Mouse (Mus musculus) cerebellum, adult 8-10 months (tissue): ENCODE data around the gene Fbxl4.
"Not testable (repeated sequence)": the region's sequence is repeated elsewhere in the genome, so short reads cannot be mapped to it uniquely, and the experiment has no call there.

Experiments
- DNase-seq: peaks from one replicate; pipeline ENCODE4 v3.0.0; 2022

Fbxl4 gene

DNA sequence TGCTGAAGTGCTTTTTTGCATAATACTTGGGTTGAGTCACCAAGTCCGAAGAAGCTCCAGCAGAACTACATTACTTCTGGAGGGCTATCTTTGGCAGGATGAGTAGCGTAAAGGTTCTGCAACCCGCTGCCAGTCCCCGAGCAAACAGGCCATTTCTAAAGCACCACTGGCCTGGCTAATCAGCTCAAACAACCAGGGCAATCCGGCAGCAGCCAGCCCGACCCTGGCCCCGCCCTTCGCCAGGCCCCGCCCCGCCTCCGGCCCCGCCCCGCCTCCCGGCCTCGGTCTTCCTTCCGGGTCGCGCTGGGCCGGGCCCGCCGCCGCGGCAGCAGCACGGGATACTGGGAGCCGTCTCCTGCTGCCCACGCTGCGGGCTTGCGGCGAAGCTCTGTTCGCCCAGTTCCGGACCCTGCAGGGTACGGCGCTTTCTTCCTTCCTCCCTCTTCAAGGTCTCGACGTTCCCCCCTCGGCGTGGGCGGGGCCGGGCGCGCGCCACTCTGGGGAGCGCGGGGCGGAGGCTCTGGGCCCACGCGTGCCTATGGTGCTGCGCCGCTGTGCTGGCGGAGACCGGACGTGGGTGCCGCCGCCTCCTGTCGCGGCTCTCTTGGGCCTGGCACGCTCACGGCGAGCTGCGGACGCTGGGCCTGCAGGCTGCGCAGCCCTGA, at the start of gene Fbxl4:
TSS of gene Fbxl4 (plus strand) at position 278 of the 665 bp plus-strand sequence.
- peak; percentile 82 for DNase-seq

DNA sequence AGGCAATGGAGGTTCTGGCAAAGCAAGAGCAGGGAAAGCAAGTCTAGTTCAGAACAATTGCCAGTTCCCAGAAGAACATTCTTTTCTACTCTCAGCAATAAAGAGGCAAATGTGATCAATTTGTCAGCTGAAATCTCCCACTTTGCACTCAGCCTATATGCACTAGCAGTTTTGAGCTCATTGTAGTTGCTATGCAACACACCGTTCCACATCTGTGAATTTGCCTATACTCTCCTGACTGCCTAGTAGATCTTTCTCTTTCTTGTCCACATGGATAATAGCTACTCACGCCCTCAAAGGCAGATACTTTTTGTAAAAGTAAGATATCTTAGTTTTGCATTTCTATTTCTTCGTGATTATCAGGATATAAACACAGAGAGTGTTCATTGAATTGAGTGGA, 42.8 kb upstream of the Fbxl4 start:
- DNase-seq, result no peak

DNA sequence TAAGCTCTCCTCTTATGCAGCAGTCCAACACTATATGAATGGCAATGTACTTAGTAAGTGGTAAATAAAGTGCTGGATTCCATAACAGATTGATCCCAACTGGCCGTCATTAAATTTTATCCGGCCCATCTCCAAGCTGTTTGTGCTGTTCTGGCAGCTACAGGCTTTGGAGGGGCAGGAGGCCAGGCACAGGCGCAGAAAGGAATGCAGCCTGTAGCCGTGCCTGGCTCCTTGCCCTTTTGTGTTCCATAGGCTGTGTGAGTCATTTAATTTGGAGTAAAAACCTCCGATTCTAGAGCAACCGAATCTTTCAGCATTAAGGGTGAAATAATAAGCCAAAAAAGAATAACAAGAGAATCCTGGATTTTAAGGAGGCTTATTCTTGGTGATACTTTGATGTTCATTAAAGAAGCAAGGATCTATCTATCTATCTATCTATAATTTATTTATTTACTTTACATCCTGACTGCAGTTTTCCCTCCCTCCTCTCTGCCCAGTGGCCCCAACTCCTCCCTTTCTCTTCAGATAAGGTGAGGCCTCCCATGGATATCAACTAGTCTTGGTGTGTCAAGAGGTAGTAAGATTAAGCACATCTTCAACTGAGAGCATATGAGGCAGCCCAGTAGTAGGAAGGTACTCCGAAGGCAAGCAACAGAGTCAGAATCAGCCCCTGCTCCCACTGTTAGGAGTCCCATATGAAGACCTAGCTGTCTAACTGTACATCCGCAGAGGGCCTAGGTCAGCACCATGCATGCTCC, 14.3 kb upstream of the Fbxl4 start:
- no peak for DNase-seq

DNA sequence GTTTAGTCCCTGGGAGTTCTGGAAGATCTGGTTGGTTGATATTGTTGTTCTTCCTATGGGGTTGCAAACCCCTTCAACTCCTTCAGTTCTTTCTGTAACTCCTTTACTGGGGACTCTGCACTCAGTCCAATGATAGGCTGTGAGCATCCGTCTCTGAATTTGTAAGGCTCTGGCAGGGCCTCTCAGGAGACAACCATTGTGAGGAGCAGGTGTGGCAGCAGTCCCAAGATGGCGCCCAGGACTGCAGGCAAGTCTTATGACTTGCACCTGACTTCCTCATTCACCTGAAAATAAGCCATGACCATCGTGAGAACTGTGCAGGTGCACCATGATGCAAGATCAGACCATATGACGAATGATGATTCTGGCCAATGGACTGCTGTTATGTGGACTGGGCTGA, 8.3 kb upstream of the Fbxl4 start:
- DNase-seq, result not testable (repeated sequence)

DNA sequence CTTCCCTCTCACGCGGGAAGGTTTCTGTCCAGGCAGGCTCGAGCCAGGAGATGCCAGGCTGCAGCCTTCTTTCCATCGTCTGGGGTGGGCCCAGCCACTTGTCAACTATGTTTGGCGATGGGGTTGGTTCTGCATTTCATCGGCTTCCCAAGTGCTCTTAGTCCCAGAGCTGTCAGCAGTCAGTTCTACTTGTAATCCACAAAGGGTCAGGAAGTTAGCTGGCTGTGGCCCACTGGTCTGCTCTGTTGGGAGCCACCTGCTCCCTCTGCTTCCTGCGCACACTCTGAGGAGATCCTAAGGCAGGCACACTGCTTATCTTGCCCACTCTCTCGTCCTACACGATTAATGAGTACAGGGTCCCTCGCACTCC, 573 bp downstream of the Fbxl4 start:
- no peak for DNase-seq

DNA sequence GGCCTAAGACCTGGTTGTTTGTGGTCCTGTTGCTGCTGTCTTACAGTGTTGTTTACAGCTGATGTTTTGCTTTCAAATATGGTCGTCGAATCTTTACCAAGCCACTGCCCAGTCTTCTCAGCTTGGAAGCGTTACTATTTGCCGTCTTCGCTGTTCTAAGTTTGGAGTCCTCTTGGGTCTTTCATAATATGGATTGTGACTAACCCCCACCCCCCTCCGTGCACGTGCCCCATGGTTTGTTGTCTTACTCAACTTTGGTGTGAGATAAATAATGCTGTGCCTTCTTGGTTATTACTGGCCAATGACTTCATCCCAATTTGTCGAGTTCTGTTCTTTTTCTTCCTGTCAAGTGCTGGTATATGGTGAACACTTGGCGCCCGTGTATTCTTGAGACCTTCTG, 1.1 kb downstream of the Fbxl4 start:
- no peak for DNase-seq

DNA sequence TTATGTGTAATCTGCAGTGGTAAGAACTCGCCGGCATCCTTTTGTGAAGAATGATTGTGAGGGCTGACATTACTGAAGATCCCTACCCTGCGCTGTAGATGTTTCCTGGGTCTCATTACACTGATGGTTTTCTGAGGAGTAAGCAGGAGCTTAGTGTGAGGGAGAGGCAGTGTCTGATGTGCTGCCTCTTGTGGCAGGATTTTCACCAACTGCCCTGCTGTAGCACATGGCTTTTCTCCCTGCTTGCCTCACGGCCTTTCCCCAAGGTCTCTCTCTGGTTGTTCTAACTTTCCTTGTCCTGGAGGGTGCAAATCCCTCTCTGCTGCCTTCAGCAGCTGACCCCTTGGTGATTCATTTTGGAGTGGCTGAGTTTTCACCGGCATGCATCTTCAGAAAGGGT, 10.0 kb downstream of the Fbxl4 start:
- DNase-seq, result no peak

DNA sequence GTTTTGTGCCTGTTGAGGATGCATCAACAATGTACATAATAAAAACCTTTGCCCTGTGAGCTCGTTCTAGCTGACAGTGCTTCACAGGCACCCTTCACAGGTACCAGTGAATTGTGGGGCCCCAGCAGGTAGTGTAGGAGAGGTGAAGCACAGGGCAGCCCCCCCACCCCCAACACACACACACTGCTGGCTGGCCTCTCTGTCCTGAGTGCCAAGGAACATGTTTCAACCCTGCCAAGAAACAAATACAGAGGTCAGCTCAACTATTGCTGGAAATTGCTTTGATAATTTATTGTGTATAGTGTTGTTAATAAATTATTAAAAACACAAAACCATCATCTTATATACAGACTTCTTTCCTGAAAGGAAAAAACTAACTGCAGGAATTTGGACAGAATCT, 21.2 kb downstream of the Fbxl4 start:
- no peak for DNase-seq

DNA sequence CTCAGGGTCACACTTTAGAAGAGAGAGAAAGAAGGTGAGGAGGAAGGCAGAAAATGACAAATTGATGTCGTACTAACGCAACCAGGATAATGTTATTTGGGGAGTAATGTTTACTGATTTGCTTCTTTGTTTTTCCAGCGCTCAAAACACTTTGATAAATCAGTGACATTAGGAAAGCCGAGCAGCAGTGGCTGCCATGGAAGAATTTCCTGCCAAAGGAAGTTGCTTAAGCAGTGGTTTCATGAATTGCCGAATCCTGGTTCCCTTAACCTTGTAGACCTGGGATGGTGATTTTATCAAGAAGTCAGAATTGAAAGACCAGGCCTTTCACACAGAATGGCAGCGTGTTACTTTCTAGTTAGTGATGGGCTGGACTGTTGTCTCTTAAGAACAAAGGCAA, 23.3 kb downstream of the Fbxl4 start:
- DNase-seq, result no peak

DNA sequence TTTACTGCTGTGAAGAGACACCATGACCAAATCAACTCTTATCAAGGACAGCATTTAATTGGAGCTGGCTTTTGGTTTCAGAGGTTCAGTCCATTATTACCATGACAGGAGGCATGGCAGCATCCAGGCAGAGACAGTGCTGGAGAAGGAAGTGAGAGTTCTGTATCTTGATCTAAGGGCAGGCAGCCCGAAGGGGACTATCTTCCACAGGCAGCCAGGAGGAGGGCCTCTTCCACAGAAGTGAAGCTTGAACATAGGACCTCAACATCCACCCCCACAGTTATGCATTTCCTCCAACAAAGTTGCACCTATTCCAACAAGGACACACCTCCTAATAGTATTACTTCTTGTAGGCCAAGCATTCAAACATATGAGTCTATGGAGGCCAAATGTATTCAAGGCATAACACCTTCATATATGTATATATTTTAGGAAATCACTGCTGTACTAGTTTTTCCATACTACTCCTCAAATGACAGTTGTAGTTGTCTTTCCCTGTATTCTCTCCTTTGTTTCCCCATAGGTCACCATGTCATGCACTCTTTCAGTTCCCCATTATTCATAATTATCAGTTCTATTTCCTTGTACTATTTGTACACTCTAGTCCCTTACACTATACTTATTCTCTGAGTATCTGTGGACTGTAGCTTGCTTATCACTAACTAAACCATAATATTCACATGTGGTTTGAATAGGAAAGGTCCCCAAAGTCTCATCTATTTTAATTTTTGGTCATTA, 26.4 kb downstream of the Fbxl4 start:
- no peak for DNase-seq

DNA sequence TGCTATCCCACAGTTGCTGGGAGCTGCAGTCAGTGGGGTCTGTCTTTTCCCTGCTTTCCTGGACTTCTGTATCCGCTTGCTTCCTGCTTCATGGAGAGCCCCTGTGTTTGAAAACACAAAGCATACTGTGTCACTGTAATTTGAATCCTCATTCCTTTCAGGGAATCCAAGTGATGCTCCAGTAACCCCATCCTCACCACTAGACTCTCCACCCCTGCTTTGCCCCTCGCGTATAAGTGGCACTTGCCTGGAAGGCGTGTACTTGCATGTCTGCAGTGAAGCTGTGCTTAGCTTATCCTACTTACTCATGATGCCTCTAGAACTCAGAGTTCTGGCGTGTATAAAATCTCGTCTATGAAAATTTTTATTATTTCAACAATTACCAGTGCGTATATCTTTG, 32.7 kb downstream of the Fbxl4 start:
- DNase-seq, result no peak

DNA sequence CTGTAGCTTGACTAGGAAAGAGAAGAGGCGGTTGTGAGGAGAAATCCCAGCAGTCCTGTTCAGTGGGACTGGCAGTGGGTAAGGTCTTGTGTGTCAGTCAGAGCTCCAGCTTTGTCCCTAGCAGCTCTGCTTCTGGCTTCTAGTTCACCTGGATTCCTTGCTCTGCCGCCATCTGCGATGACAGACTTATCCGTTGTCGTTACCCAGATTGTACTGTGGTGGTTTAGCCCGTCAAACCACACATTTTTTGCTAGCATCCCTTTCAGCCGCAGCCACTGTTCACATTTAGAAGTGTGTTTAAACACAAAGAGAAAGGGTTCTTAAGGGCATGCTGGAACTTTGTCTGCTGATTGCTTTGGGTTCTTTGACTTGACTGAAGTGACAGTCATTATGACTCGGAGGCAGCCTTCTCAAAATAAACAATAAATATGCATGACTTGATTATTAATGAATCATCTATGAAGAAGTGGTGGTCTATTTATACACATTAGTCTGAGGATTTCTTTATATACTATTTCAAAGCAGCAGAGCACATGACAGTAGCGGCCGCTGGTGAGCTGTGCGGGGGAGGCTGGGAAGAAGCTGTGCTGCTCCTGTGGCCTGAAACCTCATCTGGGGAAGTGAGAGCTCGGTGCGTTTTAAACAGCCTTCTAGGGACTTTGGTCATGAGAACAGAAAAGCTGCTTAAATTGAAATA, 35.6 kb downstream of the Fbxl4 start:
- DNase-seq, result no peak

DNA sequence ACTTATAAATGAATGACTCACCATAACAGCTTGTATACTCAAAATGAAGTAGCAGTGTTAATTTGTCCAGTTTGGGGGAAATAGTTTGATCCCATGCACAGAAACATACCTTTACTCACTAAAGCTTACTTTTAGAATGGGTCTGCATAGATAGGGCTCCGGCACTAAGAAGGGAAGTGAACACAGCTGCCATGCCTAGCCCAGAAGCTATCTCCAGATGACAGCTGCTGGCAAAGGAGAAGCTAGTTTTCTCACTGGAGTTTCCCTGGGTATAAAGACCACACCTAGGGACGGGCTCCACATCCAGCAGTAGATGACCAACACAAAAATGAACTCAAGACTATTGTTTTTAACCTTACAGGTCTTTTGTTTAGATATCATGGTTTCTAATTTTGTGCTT, 38.1 kb downstream of the Fbxl4 start:
- no peak for DNase-seq

DNA sequence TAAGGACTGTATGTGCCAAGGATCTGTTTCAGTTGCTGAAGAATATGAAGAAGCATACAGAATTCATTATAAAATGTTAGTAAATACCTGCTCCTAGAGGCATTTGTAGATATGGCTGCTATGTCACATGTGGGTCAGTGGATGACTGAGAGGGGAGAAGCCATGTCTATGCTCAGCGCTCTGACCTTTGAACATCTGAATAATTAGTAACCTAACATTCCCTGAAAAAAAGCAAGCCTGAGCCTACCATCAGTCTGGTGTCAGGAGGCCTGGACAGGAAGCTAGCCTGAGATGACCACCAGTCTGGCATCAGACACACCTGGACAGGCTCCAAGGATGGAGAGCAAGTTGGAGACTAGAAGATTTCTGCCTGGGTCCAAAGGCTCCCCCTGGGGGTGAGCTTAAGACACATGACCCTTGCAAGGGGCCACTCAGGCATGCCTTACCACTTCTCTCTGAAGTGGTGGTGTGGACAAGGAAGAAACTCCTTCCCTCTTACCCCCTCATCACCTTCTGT, 39.2 kb downstream of the Fbxl4 start:
- DNase-seq, result no peak

DNA sequence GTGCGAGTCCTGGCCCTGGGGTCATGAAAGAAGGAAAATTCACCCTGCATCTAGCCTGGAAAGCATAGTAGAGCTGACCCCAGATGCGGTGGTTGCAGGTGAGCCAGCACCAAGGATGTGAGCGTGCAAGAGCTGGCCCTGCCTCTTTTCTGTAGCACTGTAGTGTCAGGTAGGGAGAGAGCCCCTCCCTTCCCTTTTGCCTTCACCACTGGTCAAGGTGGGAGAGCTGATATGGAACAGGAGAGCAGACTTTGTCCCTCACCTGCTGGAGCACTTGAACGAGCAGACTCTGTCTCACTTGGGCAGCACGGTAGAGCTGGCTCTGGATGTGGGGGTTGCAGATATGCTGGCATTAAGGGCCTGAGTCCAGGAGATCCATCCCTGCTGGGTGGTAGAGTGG, 39.7 kb downstream of the Fbxl4 start:
- no peak for DNase-seq

DNA sequence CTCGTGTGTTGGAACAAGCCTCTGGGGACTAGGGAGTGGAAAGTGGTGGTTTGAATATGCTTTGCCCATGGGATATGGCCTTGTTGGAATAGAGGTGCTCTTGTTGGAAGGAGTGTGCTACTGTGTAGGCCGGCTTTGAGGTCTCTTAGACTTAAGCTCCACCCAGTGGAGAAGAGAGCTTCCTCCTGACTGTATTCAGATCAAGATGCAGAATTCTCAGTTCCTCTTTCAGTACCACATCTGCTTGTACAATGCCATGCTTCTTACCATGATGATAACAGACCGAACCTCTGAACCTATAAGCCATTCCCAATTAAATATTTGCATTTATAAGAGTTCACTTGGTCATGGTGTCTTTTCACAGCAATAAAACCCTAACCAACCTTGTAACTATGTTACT, 44.7 kb downstream of the Fbxl4 start:
- DNase-seq, result no peak

DNA sequence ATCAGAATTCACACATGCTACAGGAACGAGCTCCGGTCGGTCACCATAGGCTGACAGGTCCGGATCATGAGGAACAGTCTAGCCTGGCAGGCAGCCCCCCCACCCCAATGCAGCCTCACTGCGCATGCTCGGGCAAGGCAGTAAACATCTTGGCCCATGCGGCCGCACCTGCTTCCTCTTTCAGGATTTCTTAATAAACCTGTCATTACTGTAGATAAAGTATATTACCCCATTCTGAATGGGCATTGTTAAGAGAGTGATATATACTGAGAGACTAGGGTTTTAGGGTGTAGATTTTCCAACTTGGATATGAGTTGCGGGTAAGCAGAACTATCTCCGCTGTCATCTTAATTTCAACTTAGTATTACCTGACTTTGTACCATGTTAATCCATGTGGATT, 45.6 kb downstream of the Fbxl4 start:
- no peak for DNase-seq

DNA sequence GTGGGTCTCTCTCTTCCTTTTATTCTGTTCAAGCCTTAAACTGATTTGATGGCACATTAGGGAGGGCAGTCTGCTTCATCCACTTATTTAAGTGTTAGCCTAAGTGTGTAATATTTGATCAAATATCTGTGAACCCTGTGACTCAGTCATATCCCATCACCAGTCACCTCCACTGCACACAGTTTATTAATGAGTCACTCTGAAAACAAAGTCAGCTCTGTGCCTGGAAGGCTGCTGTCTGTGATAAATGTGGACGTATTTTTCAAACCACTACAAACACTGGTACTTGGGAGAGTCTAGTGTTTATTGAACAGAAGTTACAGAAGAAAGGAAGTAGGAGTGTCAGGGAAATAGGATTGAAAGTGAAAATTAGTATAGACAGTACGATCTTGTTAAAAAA, 63.3 kb downstream of the Fbxl4 start:
- no peak for DNase-seq

DNA sequence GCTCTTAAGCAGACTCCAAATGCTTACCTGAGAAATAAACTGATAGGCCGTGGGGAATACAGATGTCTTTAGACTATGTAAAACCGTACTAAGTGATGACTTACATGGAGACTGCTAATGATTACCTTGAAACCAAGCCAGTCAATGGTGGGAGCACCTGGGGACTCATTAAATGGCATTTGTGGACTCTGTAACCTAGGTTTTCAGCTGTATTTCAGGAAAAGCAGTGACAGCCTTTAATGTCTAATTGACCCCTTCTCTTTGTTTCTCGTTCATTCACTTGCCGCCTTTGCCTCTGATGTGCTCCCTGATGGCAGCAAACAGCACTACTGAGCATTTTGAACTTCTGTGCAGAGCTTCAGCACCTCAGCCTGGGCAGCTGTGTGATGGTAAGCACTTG, 65.1 kb downstream of the Fbxl4 start:
- DNase-seq, result no peak

DNA sequence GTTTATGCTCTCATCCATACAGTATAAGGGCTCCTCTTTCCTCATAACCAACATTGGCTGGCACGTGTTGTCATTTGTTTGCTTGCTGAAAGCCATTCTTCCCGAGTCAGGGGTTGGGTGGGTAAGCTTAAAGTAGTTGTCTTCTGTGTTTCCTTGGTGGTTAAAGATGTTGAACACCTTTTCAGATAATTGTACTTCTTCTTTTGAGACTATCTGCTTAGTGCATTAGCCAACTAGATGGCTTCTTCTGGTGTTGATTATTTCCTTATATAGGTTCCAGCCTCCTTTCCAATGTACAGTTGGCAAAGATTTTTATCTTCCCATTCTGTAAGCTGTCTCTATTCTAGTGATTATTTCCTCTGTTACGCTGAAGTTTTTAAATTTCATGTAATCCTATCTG, 70.8 kb downstream of the Fbxl4 start:
- DNase-seq, result no peak

DNA sequence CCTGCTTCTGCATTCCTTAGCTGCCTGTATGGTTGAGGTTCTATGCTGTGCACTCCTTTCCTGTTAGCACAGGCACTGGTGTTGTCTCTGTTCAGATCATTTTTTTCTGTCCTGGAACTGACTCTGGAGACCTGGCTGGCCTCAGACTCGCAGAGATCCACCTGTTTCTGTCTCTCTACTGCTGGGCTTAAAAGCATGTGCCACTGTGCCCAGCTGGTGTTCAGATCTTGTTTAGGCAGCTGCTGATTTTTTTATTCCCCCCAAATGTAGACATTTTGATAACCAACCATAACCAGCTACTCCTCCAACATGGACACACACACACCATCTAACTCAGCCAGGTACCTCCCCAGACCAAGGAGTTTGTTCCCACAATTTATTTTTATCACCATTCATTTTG, 112.2 kb downstream of the Fbxl4 start:
- no peak for DNase-seq

DNA sequence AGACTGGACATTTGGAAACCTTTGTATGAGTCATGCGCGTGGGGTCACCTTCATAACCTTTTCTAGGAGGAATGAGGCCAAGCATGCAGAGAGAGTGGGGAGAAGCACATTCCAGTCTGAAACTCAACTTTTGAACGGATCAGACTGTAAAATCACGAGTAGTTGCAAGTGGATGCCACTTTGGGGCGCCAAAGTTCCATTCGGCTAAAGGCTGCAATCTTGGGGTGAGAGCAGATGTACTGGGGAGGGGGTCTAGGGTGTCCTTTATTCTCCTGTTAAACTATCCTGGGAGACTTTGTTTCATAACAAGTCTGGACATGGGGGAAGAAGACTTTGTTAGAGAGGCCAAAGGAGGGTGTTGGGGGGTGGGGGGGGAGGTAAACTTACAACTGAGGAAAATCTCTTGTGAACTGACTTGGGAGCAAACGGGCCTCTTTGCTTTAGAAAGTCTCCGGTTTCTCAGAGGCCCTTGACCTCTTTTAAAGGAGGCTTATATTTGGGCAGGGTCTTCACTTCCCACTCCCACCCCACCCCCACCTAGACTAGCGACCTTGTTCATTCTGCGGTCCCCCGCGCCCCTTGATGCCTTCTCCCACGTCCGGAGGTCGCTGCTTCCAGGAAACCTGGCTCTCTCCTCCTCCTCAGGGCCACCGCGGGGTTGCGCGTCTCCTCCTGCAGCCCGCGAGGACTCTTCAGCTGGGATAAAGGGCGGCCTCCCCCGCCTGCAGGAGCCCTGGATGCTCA, 119.8 kb downstream of the Fbxl4 start:
- no peak for DNase-seq
